Mouse (Mus musculus) liver, embryonic 14.5 days (tissue): Measurements from ENCODE around the gene Stat3. TPM values are rescaled to one million over a fixed set of nuclear protein-coding genes. Genes with fewer than 3 reads are reported as not detected.

Experiments used
- ATAC-seq: fragments of 200-750 bp; cut with Nextera tagmentation; 2 replicates; pipeline ENCODE4 v1.8.0; 2017; ENCODE audit warnings: moderate number of reproducible peaks, mild to moderate bottlenecking, moderate library complexity; ENCODE audit not compliant: insufficient read depth
- DNase-seq, 3 experiments: peaks; one replicate each; pipeline ENCODE4 v3.0.0-alpha.2; 2012 to 2013; ENCODE audit warnings: low read depth in 3 of 3, low spot score in 3 of 3
- H3K27ac ChIP-seq: fragments of 300-500 bp; sonication (generic); 2 replicates; pipeline ENCODE4 v1.5.1; 2014; ENCODE audit warnings: moderate library complexity, mild to moderate bottlenecking, control low read depth, inconsistent platforms
- H3K27me3 ChIP-seq: fragments of 300-500 bp; sonication (generic); 2 replicates; pipeline ENCODE4 v1.6.1; 2014; ENCODE audit warnings: mild to moderate bottlenecking, low read length, moderate library complexity; ENCODE audit not compliant: control insufficient read depth, insufficient read depth
- H3K36me3 ChIP-seq: fragments of 300-500 bp; sonication (generic); replicated peaks from 2 replicates; pipeline ENCODE4 v1.6.1; 2014; ENCODE audit warnings: low read depth; ENCODE audit not compliant: control insufficient read depth, insufficient read depth
- H3K4me1 ChIP-seq, 2 experiments: fragments of 200-500 bp in 1 of 2; fragments of 300-500 bp in 1 of 2; sonication (generic) in 1 of 2; replicated peaks; 2 replicates each; pipeline ENCODE4 v1.6.1; 2012 to 2014; ENCODE audit warnings: antibody characterized with exemption in 1 of 2, inconsistent platforms in 1 of 2, low read length in 1 of 2; ENCODE audit not compliant: control insufficient read depth in 2 of 2, insufficient read depth in 2 of 2
- H3K4me2 ChIP-seq: fragments of 300-500 bp; sonication (generic); 2 replicates; pipeline ENCODE4 v1.6.1; 2014; ENCODE audit warnings: low read depth, mild to moderate bottlenecking, control low read depth, moderate library complexity
- H3K4me3 ChIP-seq, 2 experiments: fragments of 200-500 bp in 1 of 2; fragments of 300-500 bp in 1 of 2; sonication (generic) in 1 of 2; 2 replicates each; pipeline ENCODE4 v1.5.1; 2012 to 2014; ENCODE audit warnings: low read depth in 2 of 2, low read length in 2 of 2, mild to moderate bottlenecking in 2 of 2, control low read depth in 1 of 2, inconsistent platforms in 1 of 2, moderate library complexity in 1 of 2; ENCODE audit not compliant: insufficient read depth in 1 of 2
- H3K9ac ChIP-seq: fragments of 300-500 bp; sonication (generic); replicated peaks from 2 replicates; pipeline ENCODE4 v1.6.1; 2014; ENCODE audit warnings: mild to moderate bottlenecking, control low read depth, moderate library complexity
- H3K9me3 ChIP-seq: fragments of 300-500 bp; sonication (generic); 2 replicates; pipeline ENCODE4 v1.6.1; 2016; ENCODE audit warnings: low read length, mixed read lengths; ENCODE audit not compliant: control insufficient read depth
- CTCF ChIP-seq: IDR thresholded peaks from 2 replicates; pipeline ENCODE4 v1.5.1; 2016; ENCODE audit warnings: antibody characterized with exemption, low read depth, control low read depth
- EP300 ChIP-seq: IDR thresholded peaks from 2 replicates; pipeline ENCODE4 v1.6.1; 2016; ENCODE audit warnings: antibody characterized with exemption, low read depth
- WGBS: fragments of 180-500 bp; shearing (Covaris S2); extraction: QIAGEN DNeasy Blood & Tissue Kit; methylation state at CpG from one replicate; pipeline ENCODE4 v1.1.7; 2014; ENCODE audit not compliant: insufficient replicate concordance; 5-methylcytosine and 5-hydroxymethylcytosine counted together
- polyA plus RNA-seq, 2 experiments: library from polyadenylated mRNA; depleted of rRNA in 1 of 2; stranded (reverse) in 1 of 2; unstranded in 1 of 2; fragments of >200 nt; fragmentation: Nextera tagmentation in 1 of 2; extraction: Ambion mirVana in 1 of 2; gene quantifications; 2 replicates each; pipeline versions ENCODE4 v1.2.1 to v1.2.3; 2012 to 2014

Stat3 gene
- polyA plus RNA-seq, 2 experiments = 17.7 to 27.4 TPM

DNA sequence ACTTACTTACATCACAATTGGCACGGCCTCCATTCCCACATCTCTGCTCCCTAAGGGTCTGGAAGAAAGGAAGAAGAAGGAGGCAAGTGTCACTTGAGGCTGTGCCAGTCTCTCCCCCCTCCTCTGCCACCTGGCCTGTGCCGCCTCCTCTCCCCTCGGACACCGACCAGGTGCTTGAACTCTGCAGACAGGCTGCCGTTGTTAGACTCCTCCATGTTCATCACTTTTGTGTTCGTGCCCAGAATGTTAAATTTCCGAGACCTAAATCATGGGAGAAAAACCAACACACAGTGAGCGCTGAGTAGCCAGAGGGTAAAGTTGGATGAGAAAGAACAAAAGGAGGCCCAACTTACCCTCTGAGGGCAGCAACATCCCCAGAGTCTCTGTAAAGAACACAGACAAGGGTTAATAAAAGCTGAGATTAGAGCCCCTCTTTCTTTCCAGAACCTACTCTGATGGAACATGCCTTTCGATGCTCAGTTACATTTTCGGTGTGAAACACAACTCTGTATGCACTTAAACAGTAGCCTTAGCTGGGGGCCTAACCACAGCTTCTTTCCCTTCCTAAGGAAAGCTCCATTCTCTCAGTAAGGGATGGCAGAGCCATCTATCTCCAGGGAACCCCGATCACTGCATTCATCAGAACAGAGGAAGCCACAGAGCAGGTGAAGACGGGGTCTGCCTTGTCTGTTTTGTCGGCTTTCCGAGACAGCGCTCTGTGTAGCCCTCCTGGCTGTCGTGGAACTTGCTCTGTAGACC, 40.7 kb downstream of the Stat3 start:
- Histone ChIP-seq H3K4me1 (peaks cover 0 to 6% of the 10 kb centered on the region in 2 experiments; a peak in 3 of 4 replicates), H3K27ac (no peak overlapping the region), H3K9me3 (no peaks in the 10 kb centered on the region), H3K27me3 (no peaks in the 10 kb centered on the region), H3K36me3 (peaks cover 25% of the 10 kb centered on the region), H3K9ac (no peak overlapping the region), H3K4me2 (no peak overlapping the region), H3K4me3 (no peak overlapping the region)
- WGBS = 83% methylated on average over 16 of the region's 16 CpGs
- DNase-seq = no peak
- ATAC-seq = no peak
- no peak for TF ChIP-seq CTCF
- no peak for TF ChIP-seq EP300

DNA sequence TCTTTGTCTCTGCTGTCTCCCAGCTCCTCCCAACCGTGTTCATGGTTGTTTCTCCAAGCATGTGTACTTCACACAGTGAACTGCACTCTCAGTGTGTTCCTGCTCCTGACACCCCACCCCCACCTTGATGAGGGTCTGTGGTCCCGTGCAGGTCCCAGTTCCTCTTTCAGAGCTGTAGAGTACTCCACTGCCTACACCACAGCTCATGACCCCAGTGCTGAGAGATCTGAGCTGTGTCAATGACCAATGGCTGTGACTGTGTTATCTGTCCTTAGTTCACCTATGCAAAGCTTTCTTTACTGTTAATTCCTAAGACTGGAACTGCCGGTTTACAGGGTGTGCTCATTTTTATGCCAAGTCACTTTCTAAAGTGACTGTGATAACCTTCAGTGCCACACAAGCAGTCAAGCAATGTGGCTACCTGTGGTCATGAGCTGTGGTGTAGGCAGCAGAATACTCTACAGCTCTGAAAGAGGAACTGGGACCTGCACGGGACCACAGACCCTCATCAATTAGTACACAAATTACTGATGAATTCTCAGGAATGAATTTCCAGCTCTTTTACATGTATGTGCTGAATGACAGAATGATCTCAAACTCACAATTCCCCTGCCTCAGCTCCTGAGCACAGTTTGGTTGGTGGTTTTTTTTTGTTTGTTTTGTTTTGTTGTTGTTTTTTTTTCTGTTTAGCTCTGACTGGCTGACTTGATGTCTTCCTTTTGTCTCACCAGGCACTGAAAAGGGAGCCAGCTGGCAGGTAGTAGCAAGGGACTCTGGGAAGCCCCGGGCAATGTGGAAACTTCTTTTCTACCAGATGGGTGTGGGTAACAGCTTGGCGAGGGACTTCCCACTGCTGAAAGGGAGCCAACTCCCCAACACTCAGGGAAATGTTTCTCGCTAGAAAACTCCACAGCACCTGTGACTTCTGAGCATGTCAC, 41.8 kb downstream of the Stat3 start:
- TF ChIP-seq CTCF (no peak), EP300 (no peak)
- Histone ChIP-seq H3K4me3 (no peak overlapping the region), H3K27ac (no peak overlapping the region), H3K36me3 (peaks cover 23% of the 10 kb centered on the region), H3K9ac (no peak overlapping the region), H3K4me2 (no peak overlapping the region), H3K9me3 (no peaks in the 10 kb centered on the region), H3K27me3 (no peaks in the 10 kb centered on the region), H3K4me1 (peaks cover 0 to 14% of the 10 kb centered on the region in 2 experiments; a peak in 3 of 4 replicates)
- DNase-seq (no peak), ATAC-seq (no peak)
- 69% methylated on average over 7 of the region's 7 CpGs for WGBS

DNA sequence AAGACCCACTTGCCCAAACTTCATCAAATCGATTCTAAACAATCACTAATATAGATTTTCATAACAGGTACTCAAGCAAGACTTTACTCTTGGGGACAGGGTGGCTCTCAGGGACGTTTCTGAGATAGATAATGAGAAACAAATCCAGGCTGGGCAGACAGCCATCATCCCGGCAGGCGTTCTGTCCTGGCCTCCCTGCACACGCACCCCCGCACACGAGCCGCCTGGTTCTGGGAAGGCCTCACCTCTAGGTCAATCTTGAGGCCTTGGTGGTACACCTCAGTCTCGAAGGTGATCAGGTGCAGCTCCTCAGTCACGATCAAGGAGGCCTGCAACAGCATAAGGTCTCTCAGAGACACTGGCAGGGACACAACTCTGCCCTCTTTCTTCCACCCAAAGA, 43.3 kb downstream of the Stat3 start:
- Histone ChIP-seq H3K9me3 (no peaks in the 10 kb centered on the region), H3K27me3 (no peaks in the 10 kb centered on the region), H3K4me1 (peaks cover 12 to 27% of the 10 kb centered on the region in 2 experiments), H3K36me3 (peaks cover 14% of the 10 kb centered on the region), H3K4me3 (no peak overlapping the region), H3K27ac (no peak overlapping the region), H3K9ac (no peak overlapping the region), H3K4me2 (no peak overlapping the region)
- WGBS = 76% methylated on average over 10 of the region's 10 CpGs
- ATAC-seq (no peak), DNase-seq (no peak)
- TF ChIP-seq EP300 (no peak), CTCF (no peak)

DNA sequence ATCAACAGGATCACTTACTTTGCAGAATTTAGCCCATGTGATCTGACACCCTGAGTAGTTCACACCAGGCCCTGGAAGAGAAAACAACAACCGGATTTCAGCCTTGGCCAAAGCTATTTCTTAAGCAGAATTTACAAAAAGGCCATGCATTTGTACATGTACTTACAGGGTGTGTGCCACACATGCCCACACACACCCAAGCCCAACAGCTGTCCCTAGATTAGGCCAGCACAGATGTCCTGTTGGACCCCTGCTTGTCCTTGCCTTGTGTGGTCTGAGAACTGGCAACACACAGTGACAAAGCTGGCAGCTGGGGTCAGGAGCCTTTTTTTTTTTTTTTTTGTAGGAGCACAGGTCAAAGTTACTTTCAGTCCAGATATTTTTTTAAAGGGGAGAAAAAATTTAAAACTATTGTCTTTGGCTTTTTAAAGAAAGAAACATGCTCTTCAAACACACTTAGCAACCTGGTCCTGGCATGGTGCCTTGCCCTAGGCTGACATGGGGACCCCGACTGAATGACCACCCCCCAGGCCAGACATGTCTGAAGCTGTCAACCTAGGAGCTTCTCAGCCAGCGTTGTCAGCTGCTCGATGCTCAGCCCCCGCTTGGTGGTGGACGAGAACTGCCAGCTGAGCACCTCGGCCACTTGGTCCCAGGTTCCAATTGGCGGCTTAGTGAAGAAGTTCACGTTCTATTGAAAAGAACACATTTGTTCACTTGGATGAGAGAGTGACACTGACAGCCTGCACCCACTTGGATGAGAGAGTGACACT, 45.0 kb downstream of the Stat3 start:
- Histone ChIP-seq H3K9ac (peak overlapping the region; percentile 34; the same call in 1 of the 2 replicates), H3K9me3 (no peaks in the 10 kb centered on the region), H3K27ac (no peak overlapping the region), H3K27me3 (no peaks in the 10 kb centered on the region), H3K4me2 (no peak overlapping the region), H3K4me1 (peaks cover 15 to 36% of the 10 kb centered on the region in 2 experiments), H3K4me3 (no peak overlapping the region), H3K36me3 (peaks cover 15% of the 10 kb centered on the region)
- ATAC-seq = no peak
- DNase-seq = no peak
- 73% methylated on average over 9 of the region's 9 CpGs for WGBS
- TF ChIP-seq EP300 (no peak), CTCF (no peak)
